Mouse (Mus musculus) midbrain, embryonic 12.5 days (tissue): Measurements from ENCODE around the gene Ephx3. TPM values are rescaled to one million over a fixed set of nuclear protein-coding genes. Genes with fewer than 3 reads are reported as not detected.
A peak's percentile ranks its signal among the peaks of the same experiment; 100 is the strongest.
"Not testable (repeated sequence)": the region's sequence is repeated elsewhere in the genome, so short reads cannot be mapped to it uniquely, and the experiment has no call there.

ENCODE experiments used
- ATAC-seq: fragments of 200-750 bp; cut with Nextera tagmentation; 2 replicates; pipeline ENCODE4 v1.8.0; 2017; ENCODE audit warnings: low read depth, moderate TSS enrichment, moderate library complexity; ENCODE audit not compliant: low FRiP score
- H3K27ac ChIP-seq: fragments of 300-500 bp; sonication (generic); replicated peaks from 2 replicates; pipeline ENCODE4 v1.5.1; 2016; ENCODE audit warnings: mild to moderate bottlenecking
- H3K27me3 ChIP-seq: fragments of 300-500 bp; sonication (generic); 2 replicates; pipeline ENCODE4 v1.6.1; 2016; ENCODE audit warnings: mild to moderate bottlenecking
- H3K36me3 ChIP-seq: fragments of 300-500 bp; sonication (generic); 2 replicates; pipeline ENCODE4 v1.6.1; 2016
- H3K4me1 ChIP-seq: fragments of 300-500 bp; sonication (generic); 2 replicates; pipeline ENCODE4 v1.6.1; 2016
- H3K4me2 ChIP-seq: fragments of 300-500 bp; sonication (generic); replicated peaks from 2 replicates; pipeline ENCODE4 v1.6.1; 2016; ENCODE audit warnings: mild to moderate bottlenecking, moderate library complexity
- H3K4me3 ChIP-seq: fragments of 300-500 bp; sonication (generic); 2 replicates; pipeline ENCODE4 v1.5.1; 2016; ENCODE audit warnings: mild to moderate bottlenecking
- H3K9ac ChIP-seq: fragments of 300-500 bp; sonication (generic); replicated peaks from 2 replicates; pipeline ENCODE4 v1.6.1; 2016; ENCODE audit warnings: mild to moderate bottlenecking, moderate library complexity
- H3K9me3 ChIP-seq: fragments of 300-500 bp; sonication (generic); 2 replicates; pipeline ENCODE4 v1.6.1; 2016; ENCODE audit warnings: mild to moderate bottlenecking
- WGBS: fragments of 180-500 bp; shearing (Covaris S2); methylation state at CpG from one replicate; pipeline ENCODE4 v1.1.7; 2016; 5-methylcytosine and 5-hydroxymethylcytosine counted together
- polyA plus RNA-seq: library from polyadenylated mRNA; unstranded; fragments of >200 nt; fragmentation: Nextera tagmentation; extraction: Ambion mirVana; gene quantifications from 2 replicates; pipeline ENCODE4 v1.2.1, GENCODE M21; 2016

Ephx3 gene
- polyA plus RNA-seq, result 0.37 TPM in 1 of 2 replicates, not detected in the other

- Histone ChIP-seq H3K36me3 (no peaks in the 10 kb centered on the region), H3K27me3 (peaks cover 28% of the 10 kb centered on the region), H3K27ac (no peak within 1 kb of the TSS), H3K9me3 (no peaks in the 10 kb centered on the region), H3K4me2 (peak within 1 kb of the TSS; percentile 69), H3K9ac (peak within 1 kb of the TSS; percentile 43), H3K4me3 (peak within 1 kb of the TSS; percentile 39), H3K4me1 (peaks cover 15% of the 10 kb centered on the region)
- 5% methylated on average over 42 of the region's 42 CpGs for WGBS
- no peak for ATAC-seq
Measured at GRCm38 (mm10) chr17:32188863-32189636, at the start of gene Ephx3. Ephx3 (minus strand) TSS chr17:32189549.

- Histone ChIP-seq H3K4me2 (no peak overlapping the region), H3K4me3 (no peak overlapping the region), H3K36me3 (peaks cover 8% of the 10 kb centered on the region; the same call in 1 of the 2 replicates), H3K27ac (no peak overlapping the region), H3K9ac (no peak overlapping the region), H3K4me1 (peaks cover 9% of the 10 kb centered on the region), H3K9me3 (no peaks in the 10 kb centered on the region), H3K27me3 (no peaks in the 10 kb centered on the region)
- 77% methylated on average over 1 of the region's 1 CpGs for WGBS
- no peak for ATAC-seq
Measured at GRCm38 (mm10) chr17:32238589-32238988, 49.2 kb upstream of the Ephx3 start.

- H3K27me3 ChIP-seq, result no peaks in the 10 kb centered on the region
- H3K9ac ChIP-seq, result no peak overlapping the region
- no peaks in the 10 kb centered on the region for H3K9me3 ChIP-seq
- H3K27ac ChIP-seq, result peak overlapping the region; percentile 56
- H3K36me3 ChIP-seq, result 0 out of 2 replicates have a peak, but pooled peaks cover 4% of the 10 kb centered on the region
- peak; percentile 41; the same call in 1 of the 2 replicates for ATAC-seq
- WGBS, result 64% methylated on average over 5 of the region's 5 CpGs
- no peak overlapping the region; the same call in 1 of the 2 replicates for H3K4me2 ChIP-seq
- H3K4me1 ChIP-seq, result peaks cover 9% of the 10 kb centered on the region
- H3K4me3 ChIP-seq, result no peak overlapping the region
Measured at GRCm38 (mm10) chr17:32235534-32236191, 46.3 kb upstream of the Ephx3 start.

- peaks cover 9% of the 10 kb centered on the region for H3K4me1 ChIP-seq
- no peak overlapping the region for H3K9ac ChIP-seq
- peaks cover 18% of the 10 kb centered on the region for H3K36me3 ChIP-seq
- no peak overlapping the region for H3K4me2 ChIP-seq
- no peaks in the 10 kb centered on the region for H3K9me3 ChIP-seq
- ATAC-seq, result no peak
- H3K27me3 ChIP-seq, result no peaks in the 10 kb centered on the region
- no peak overlapping the region for H3K27ac ChIP-seq
- no peak overlapping the region for H3K4me3 ChIP-seq
Measured at GRCm38 (mm10) chr17:32233174-32233573, 43.8 kb upstream of the Ephx3 start.

- Histone ChIP-seq H3K4me2 (no peak overlapping the region), H3K36me3 (peaks cover 51% of the 10 kb centered on the region)
Measured at GRCm38 (mm10) chr17:32229256-32229655, 39.9 kb upstream of the Ephx3 start.

GRCm38 (mm10) chr17:32220873-32221272 lies 31.5 kb upstream of the Ephx3 start:
- Histone ChIP-seq H3K9ac (no peak overlapping the region), H3K36me3 (peaks cover 95% of the 10 kb centered on the region), H3K4me3 (no peak overlapping the region), H3K4me1 (no peaks in the 10 kb centered on the region), H3K27ac (no peak overlapping the region), H3K27me3 (no peaks in the 10 kb centered on the region), H3K4me2 (no peak overlapping the region), H3K9me3 (no peaks in the 10 kb centered on the region)
- WGBS, result 75% methylated on average over 3 of the region's 3 CpGs
- ATAC-seq, result no peak

More at GRCm38 (mm10) chr17:32229256-32229655, 39.9 kb upstream of the Ephx3 start:
- Histone ChIP-seq H3K4me1 (no peaks in the 10 kb centered on the region), H3K9ac (no peak overlapping the region), H3K27me3 (no peaks in the 10 kb centered on the region), H3K27ac (no peak overlapping the region), H3K9me3 (no peaks in the 10 kb centered on the region), H3K4me3 (no peak overlapping the region)
- 92% methylated on average over 4 of the region's 4 CpGs for WGBS
- ATAC-seq, result no peak

GRCm38 (mm10) chr17:32215587-32215986 lies 26.2 kb upstream of the Ephx3 start:
- H3K4me1 ChIP-seq, ATAC-seq, H3K9me3 ChIP-seq, H3K4me3 ChIP-seq, H3K27me3 ChIP-seq, H3K9ac ChIP-seq, H3K4me2 ChIP-seq, H3K27ac ChIP-seq: not testable (repeated sequence)
- H3K36me3 ChIP-seq, result peaks cover 95% of the 10 kb centered on the region
- WGBS, result 79% methylated on average over 4 of the region's 4 CpGs

GRCm38 (mm10) chr17:32211554-32211953 lies 22.2 kb upstream of the Ephx3 start:
- peaks cover 96% of the 10 kb centered on the region for H3K36me3 ChIP-seq
- not testable (repeated sequence) for H3K27ac ChIP-seq, H3K4me3 ChIP-seq, H3K4me2 ChIP-seq, H3K9me3 ChIP-seq, H3K27me3 ChIP-seq, H3K4me1 ChIP-seq, ATAC-seq, H3K9ac ChIP-seq
- 92% methylated on average over 6 of the region's 6 CpGs for WGBS

- Histone ChIP-seq H3K27ac (no peak overlapping the region), H3K9ac (no peak overlapping the region), H3K27me3 (no peaks in the 10 kb centered on the region), H3K4me3 (no peak overlapping the region), H3K36me3 (peaks cover 94% of the 10 kb centered on the region), H3K4me2 (no peak overlapping the region), H3K9me3 (no peaks in the 10 kb centered on the region), H3K4me1 (0 out of 2 replicates have a peak, but pooled peaks cover 4% of the 10 kb centered on the region)
- ATAC-seq, result peak; percentile 69; the same call in 1 of the 2 replicates
- WGBS, result 50% methylated on average over 3 of the region's 3 CpGs
Measured at GRCm38 (mm10) chr17:32209752-32210151, 20.4 kb upstream of the Ephx3 start.

- H3K9ac ChIP-seq, result no peak overlapping the region
- peaks cover 94% of the 10 kb centered on the region for H3K36me3 ChIP-seq
- H3K4me2 ChIP-seq, result no peak overlapping the region
- no peak for ATAC-seq
- 74% methylated on average over 6 of the region's 6 CpGs for WGBS
- H3K4me3 ChIP-seq, result no peak overlapping the region
- no peaks in the 10 kb centered on the region for H3K9me3 ChIP-seq
- H3K27me3 ChIP-seq, result no peaks in the 10 kb centered on the region
- 0 out of 2 replicates have a peak, but pooled peaks cover 4% of the 10 kb centered on the region for H3K4me1 ChIP-seq
- H3K27ac ChIP-seq, result no peak overlapping the region
Measured at GRCm38 (mm10) chr17:32209144-32209543, 19.8 kb upstream of the Ephx3 start.

- no peak overlapping the region for H3K9ac ChIP-seq
- WGBS, result 84% methylated on average over 5 of the region's 5 CpGs
- ATAC-seq, result no peak
- H3K9me3 ChIP-seq, result no peaks in the 10 kb centered on the region
- H3K4me1 ChIP-seq, result 0 out of 2 replicates have a peak, but pooled peaks cover 4% of the 10 kb centered on the region
- no peak overlapping the region for H3K27ac ChIP-seq
- H3K36me3 ChIP-seq, result peaks cover 94% of the 10 kb centered on the region
- H3K4me3 ChIP-seq, result no peak overlapping the region
- H3K4me2 ChIP-seq, result no peak overlapping the region
- no peaks in the 10 kb centered on the region for H3K27me3 ChIP-seq
Measured at GRCm38 (mm10) chr17:32207586-32208245, 18.4 kb upstream of the Ephx3 start.

GRCm38 (mm10) chr17:32205345-32205744 lies 16.0 kb upstream of the Ephx3 start:
- no peak overlapping the region for H3K9ac ChIP-seq
- H3K9me3 ChIP-seq, result no peaks in the 10 kb centered on the region
- ATAC-seq, result no peak
- no peak overlapping the region for H3K4me2 ChIP-seq
- H3K27me3 ChIP-seq, result no peaks in the 10 kb centered on the region
- H3K4me1 ChIP-seq, result 0 out of 2 replicates have a peak, but pooled peaks cover 4% of the 10 kb centered on the region
- no peak overlapping the region for H3K4me3 ChIP-seq
- peaks cover 94% of the 10 kb centered on the region for H3K36me3 ChIP-seq
- H3K27ac ChIP-seq, result no peak overlapping the region
- WGBS, result 92% methylated on average over 3 of the region's 3 CpGs
